Mouse (Mus musculus): ENCODE results near the gene Fuca1. TPM values are rescaled to one million over a fixed set of nuclear protein-coding genes. Genes with fewer than 3 reads are reported as not detected.
"Not testable (repeated sequence)": the region's sequence is repeated elsewhere in the genome, so short reads cannot be mapped to it uniquely, and the experiment has no call there.

The Fuca1 gene
- polyA plus RNA-seq, 1 experiment from 2014 or later: 69.0 TPM

- H3K36me3 ChIP-seq: peaks cover 61% of the 10 kb centered on the region
- WGBS: 70% methylated on average over 13 of the region's 13 CpGs
- no peak for ATAC-seq (ENCODE audit: low FRiP score, low read depth)
- H3K4me2 ChIP-seq (replicated peaks): peak overlapping the region; percentile 98
- no peaks in the 10 kb centered on the region for H3K27me3 ChIP-seq
- peak overlapping the region; percentile 96; the same call in 1 of the 2 replicates for H3K9ac ChIP-seq
- H3K27ac ChIP-seq: no peak overlapping the region
- H3K4me3 ChIP-seq: peak overlapping the region; percentile 100
- peaks cover 20% of the 10 kb centered on the region for H3K4me1 ChIP-seq
- H3K9me3 ChIP-seq: no peaks in the 10 kb centered on the region
Observed at GRCm38 (mm10) chr4:135972911-135973811, 52.6 kb downstream of the Fuca1 start.

- ATAC-seq (ENCODE audit: low FRiP score, low read depth): no peak
- H3K36me3 ChIP-seq: peaks cover 60% of the 10 kb centered on the region
- H3K9me3 ChIP-seq: no peaks in the 10 kb centered on the region
- H3K4me1 ChIP-seq: peaks cover 15% of the 10 kb centered on the region
- no peaks in the 10 kb centered on the region for H3K27me3 ChIP-seq
- H3K27ac ChIP-seq: no peak overlapping the region
- H3K9ac ChIP-seq: no peak overlapping the region
- H3K4me2 ChIP-seq (replicated peaks): no peak overlapping the region
- WGBS: 92% methylated on average over 12 of the region's 12 CpGs
- H3K4me3 ChIP-seq: no peak overlapping the region
Observed at GRCm38 (mm10) chr4:135976146-135976545, 55.6 kb downstream of the Fuca1 start.

- H3K4me1 ChIP-seq; H3K4me2 ChIP-seq (replicated peaks); H3K27me3 ChIP-seq; H3K27ac ChIP-seq; ATAC-seq (ENCODE audit: low FRiP score, low read depth); H3K9me3 ChIP-seq; H3K9ac ChIP-seq; H3K4me3 ChIP-seq: not testable (repeated sequence)
- WGBS: 92% methylated on average over 5 of the region's 5 CpGs
- H3K36me3 ChIP-seq: peaks cover 86% of the 10 kb centered on the region
Observed at GRCm38 (mm10) chr4:135980223-135980622, 59.7 kb downstream of the Fuca1 start.

GRCm38 (mm10) chr4:135981524-135982063 is 61.1 kb downstream of the Fuca1 start:
- no peak for ATAC-seq (ENCODE audit: low FRiP score, low read depth)
- H3K4me2 ChIP-seq (replicated peaks): no peak overlapping the region
- H3K4me1 ChIP-seq: peaks cover 10% of the 10 kb centered on the region
- no peaks in the 10 kb centered on the region for H3K27me3 ChIP-seq
- no peak overlapping the region for H3K4me3 ChIP-seq
- 65% methylated on average over 7 of the region's 7 CpGs for WGBS
- no peak overlapping the region for H3K9ac ChIP-seq
- no peaks in the 10 kb centered on the region for H3K9me3 ChIP-seq
- peaks cover 79% of the 10 kb centered on the region for H3K36me3 ChIP-seq
- no peak overlapping the region for H3K27ac ChIP-seq

- Histone ChIP-seq H3K4me1 (peaks cover 16% of the 10 kb centered on the region), H3K4me2 (replicated peaks) (no peak overlapping the region), H3K9ac (no peak overlapping the region), H3K9me3 (no peaks in the 10 kb centered on the region), H3K36me3 (peaks cover 54% of the 10 kb centered on the region), H3K27me3 (no peaks in the 10 kb centered on the region), H3K27ac (no peak overlapping the region), H3K4me3 (0 out of 2 replicates have a peak overlapping the region, but pooled peaks have one; percentile 3)
- no peak for ATAC-seq (ENCODE audit: low FRiP score, low read depth)
- 87% methylated on average over 5 of the region's 5 CpGs for WGBS
Observed at GRCm38 (mm10) chr4:135984556-135984955, 64.0 kb downstream of the Fuca1 start.

- Histone ChIP-seq H3K4me2 (replicated peaks) (peak overlapping the region; percentile 90; the same call in 1 of the 2 replicates), H3K27ac (no peak overlapping the region), H3K4me1 (peaks cover 16% of the 10 kb centered on the region), H3K9me3 (no peaks in the 10 kb centered on the region), H3K36me3 (peaks cover 54% of the 10 kb centered on the region), H3K4me3 (peak overlapping the region; percentile 96), H3K9ac (no peak overlapping the region), H3K27me3 (no peaks in the 10 kb centered on the region)
- ATAC-seq (ENCODE audit: low FRiP score, low read depth): no peak
- WGBS: 91% methylated on average over 5 of the region's 5 CpGs
Observed at GRCm38 (mm10) chr4:135985193-135985592, 64.7 kb downstream of the Fuca1 start.

GRCm38 (mm10) chr4:135985769-135986168 is 65.2 kb downstream of the Fuca1 start:
- H3K4me1 ChIP-seq: peaks cover 16% of the 10 kb centered on the region
- H3K9ac ChIP-seq: peak overlapping the region; percentile 96
- no peaks in the 10 kb centered on the region for H3K9me3 ChIP-seq
- 88% methylated on average over 7 of the region's 7 CpGs for WGBS
- peak overlapping the region; percentile 90 for H3K4me2 ChIP-seq (replicated peaks)
- no peaks in the 10 kb centered on the region for H3K27me3 ChIP-seq
- H3K27ac ChIP-seq: no peak overlapping the region
- H3K36me3 ChIP-seq: peaks cover 49% of the 10 kb centered on the region
- H3K4me3 ChIP-seq: peak overlapping the region; percentile 96
- ATAC-seq (ENCODE audit: low FRiP score, low read depth): no peak

- Histone ChIP-seq H3K36me3 (peaks cover 43% of the 10 kb centered on the region), H3K4me2 (replicated peaks) (peak overlapping the region; percentile 90), H3K27me3 (no peaks in the 10 kb centered on the region), H3K9ac (peak overlapping the region; percentile 96), H3K4me1 (peaks cover 16% of the 10 kb centered on the region), H3K9me3 (no peaks in the 10 kb centered on the region), H3K27ac (peak overlapping the region; percentile 81; the same call in 1 of the 2 replicates), H3K4me3 (peak overlapping the region; percentile 96)
- 8% methylated on average over 23 of the region's 23 CpGs for WGBS
- ATAC-seq (ENCODE audit: low FRiP score, low read depth): no peak
Observed at GRCm38 (mm10) chr4:135986301-135986942, 65.9 kb downstream of the Fuca1 start.

GRCm38 (mm10) chr4:135986943-135987710 is 66.6 kb downstream of the Fuca1 start, which contains the start of gene Pithd1:
Gene Pithd1, minus strand, starts transcription at chr4:135987264.
- WGBS: under 1% methylated on average over 71 of the region's 81 CpGs
- peak; percentile 87 for ATAC-seq (ENCODE audit: low FRiP score, low read depth)
- H3K27ac ChIP-seq: peak within 1 kb of the TSS; percentile 81
- peak within 1 kb of the TSS; percentile 96 for H3K9ac ChIP-seq
- H3K4me2 ChIP-seq (replicated peaks): peak within 1 kb of the TSS; percentile 90
- H3K36me3 ChIP-seq: peaks cover 37% of the 10 kb centered on the region
- H3K4me3 ChIP-seq: peak within 1 kb of the TSS; percentile 96
- no peaks in the 10 kb centered on the region for H3K27me3 ChIP-seq
- H3K4me1 ChIP-seq: peaks cover 16% of the 10 kb centered on the region
- H3K9me3 ChIP-seq: no peaks in the 10 kb centered on the region

GRCm38 (mm10) chr4:135987714-135988113 is 67.2 kb downstream of the Fuca1 start:
- H3K9ac ChIP-seq: peak overlapping the region; percentile 96; the same call in 1 of the 2 replicates
- peak overlapping the region; percentile 90 for H3K4me2 ChIP-seq (replicated peaks)
- ATAC-seq (ENCODE audit: low FRiP score, low read depth): no peak
- H3K36me3 ChIP-seq: peaks cover 32% of the 10 kb centered on the region
- WGBS: 67% methylated on average over 9 of the region's 9 CpGs
- peaks cover 16% of the 10 kb centered on the region for H3K4me1 ChIP-seq
- H3K27ac ChIP-seq: peak overlapping the region; percentile 81
- H3K4me3 ChIP-seq: peak overlapping the region; percentile 96
- no peaks in the 10 kb centered on the region for H3K27me3 ChIP-seq
- no peaks in the 10 kb centered on the region for H3K9me3 ChIP-seq
